Mouse (Mus musculus) T-helper 17 cell (primary cell): ENCODE results near the gene Itm2c.

Experiments
- in situ Hi-C, 2 experiments: fragments of 300-600 bp; cut with MboI, MseI; formaldehyde crosslinking; loops; 1 replicate in 1 of 2; 2 replicates in 1 of 2; pipeline ENCODE4 v1.15.1; 2025; ENCODE audit warnings: high pct_unique_total_duplicates in 2 of 2

The Itm2c gene

DNA sequence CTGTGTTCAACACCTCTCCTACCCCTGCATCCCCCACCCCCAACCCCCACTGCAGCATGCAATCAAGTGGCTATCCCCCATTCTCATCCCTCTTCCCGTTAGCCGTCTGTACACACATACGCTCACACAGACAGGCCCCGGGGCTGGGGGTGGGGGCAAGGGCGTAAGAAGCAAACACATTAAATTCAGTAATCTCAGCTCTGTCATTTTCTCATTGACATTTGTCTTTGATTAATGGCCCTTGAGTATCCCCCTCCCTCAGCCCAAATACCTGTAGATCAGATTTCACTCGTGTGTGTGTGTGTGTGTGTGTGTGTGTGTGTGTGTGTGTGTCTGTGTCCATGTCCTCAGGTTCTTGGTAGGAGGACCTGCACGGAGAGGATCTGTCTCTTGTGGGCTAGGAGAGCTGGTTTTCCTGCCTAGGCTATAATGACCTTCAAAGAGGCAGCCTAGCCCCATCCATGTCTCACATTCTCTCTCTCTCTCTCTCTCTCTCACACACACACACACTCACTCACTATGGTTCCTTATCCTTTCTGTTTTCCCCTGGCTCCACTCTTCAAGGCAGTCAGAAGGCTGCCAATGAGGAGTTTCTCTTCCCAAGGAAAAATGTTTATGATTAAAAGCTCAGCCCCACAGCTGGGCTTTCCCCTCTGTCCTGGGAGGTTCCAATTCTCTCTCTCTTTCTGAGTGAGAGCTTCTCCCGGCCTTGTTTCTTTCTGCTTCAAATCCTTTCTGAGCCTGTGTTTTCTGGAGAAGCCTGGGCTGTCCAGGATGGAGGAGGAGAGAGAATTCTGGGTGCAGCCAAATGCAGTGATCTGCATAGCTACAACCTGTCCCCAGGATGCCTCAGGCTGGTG, 4.0 kb downstream of the Itm2c start:
- in situ Hi-C loops: no loop called here

DNA sequence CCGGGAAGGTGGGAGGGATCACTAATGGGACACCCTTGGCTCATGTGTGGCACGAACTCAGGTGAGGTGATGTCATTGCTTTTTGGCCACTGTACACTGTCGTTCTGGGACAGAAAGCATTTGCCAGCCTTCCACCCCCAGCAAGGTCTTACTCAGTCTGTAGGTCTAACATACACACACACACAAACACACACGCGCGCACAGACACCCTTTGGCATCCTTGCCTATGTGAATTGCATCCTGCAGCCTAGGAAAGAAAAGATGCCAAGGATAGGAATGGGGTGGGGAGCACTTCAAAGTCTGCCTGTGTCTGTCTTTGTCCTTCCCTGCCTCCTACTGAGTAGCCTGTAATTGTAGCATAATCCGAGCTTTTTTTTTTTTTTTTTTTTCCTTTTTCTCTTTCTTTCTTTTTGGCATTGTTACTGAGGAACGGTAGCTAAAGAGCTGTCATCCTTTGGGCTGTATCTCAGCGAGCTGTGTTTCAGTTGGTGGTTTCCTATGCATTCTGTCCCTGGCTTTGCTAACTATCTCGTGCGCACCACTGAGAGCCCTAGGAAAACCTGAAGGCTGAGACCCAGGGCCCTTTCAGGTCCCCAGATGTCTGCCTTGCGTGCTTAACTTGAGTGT, 4.8 kb downstream of the Itm2c start:
- in situ Hi-C loops: no loop called here

DNA sequence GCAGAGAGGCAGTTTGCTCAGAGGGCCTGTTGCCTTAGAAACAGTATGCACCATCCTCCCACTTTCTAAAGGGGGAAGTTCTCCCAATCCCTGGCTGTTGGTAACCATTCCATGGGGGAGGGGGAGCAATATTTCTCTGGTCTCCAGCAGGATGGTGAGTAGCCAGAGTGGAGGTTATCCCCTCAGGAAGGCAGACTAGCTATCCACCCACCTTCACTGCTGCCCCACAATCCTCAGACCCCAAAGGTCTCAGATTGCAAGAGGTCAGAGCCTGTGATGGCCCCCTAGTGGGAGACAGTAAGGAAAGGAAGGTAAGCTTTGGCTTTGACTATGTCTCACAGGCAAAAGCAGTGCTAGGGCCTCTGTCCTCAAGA, 5.3 kb downstream of the Itm2c start:
- in situ Hi-C loops: no loop called here

DNA sequence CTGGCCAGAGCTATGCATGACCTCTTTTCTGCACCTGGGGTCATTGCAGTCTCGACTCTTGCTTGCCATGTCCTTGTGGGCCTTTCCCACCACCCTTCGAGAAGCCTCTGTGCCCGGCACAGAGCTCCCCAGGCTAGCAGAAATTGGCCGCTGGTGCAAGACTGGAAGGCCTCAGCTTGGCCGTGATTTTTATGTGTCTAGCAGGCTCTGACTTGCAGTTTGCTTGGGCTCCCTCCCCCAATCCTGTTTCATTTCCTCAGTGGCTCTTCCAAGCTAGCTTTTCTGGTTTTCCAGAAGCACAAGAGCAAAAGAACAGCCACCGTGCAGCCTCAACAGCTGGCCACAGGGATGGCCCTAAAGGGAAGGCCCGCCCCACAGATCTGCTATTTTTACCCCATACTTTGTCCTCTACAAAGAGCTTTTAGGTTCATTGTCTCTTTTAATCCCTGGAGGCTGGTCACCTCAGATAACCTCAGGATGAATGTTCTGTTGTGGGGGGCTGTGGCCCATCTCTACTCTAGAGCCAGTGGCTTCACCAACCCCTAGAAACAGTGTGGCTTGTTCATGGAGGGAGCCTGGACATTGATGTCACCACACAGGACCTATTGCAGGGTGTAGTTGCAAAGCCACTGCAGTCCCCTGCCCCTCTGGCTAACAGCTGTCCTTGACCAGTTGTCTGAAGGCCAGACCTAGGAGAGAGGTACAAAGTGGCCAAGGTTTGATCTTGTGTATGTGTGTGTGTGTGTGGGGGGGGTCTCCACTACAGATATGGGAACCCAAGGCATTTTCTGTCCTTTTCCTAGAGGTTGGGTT, 6.6 kb downstream of the Itm2c start:
- in situ Hi-C loops: no loop called here

DNA sequence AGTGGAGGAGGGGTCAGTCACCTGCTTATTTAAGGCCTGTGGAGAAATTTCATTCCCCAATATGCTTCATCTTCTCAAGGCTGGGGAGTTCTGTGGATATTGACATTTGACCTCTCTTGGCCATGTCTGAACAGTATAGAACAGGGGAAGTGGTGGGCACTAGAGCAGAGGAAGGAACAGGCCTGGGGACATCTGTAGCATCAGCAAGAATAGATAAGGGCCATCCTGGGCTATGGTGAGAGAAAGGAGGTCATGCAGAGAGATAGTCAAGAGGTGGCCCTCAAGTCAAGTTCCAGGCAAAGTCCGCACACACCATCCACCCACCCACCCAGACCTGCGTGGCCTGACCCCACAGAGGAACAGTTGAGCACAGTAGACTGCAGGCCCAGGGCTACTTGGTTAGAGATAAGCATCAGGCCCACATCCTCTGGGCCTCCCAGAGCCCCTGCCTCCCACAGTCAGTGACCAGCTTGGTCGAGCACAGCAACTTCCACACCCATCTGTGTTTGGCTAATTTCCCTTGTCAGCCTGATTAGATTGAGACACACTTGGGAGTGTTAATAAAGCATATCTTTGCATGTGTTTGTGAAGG, 7.5 kb downstream of the Itm2c start:
- in situ Hi-C loops: no loop called here

DNA sequence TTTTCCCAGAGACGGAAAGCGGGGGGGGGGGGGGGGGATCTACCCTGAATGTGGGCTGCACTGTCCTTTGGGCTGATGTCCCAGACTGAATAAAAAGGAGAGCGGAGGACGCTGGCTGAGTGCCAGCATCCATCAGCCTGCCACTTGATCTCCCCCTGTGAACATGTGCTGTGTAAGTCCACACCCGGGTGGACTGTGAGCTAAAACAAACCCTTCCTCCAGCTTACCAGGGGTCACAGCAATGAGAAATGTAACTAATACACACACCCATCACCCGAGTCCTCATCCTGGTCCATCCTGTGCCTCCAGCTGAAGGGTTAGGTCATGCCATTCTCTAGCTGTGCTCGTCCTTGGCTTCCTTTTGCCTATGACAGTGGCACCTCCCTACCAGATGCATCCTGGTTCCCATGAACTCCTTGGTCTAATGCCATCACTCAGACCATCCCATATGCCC, 8.1 kb downstream of the Itm2c start:
- in situ Hi-C loops: no loop called here

DNA sequence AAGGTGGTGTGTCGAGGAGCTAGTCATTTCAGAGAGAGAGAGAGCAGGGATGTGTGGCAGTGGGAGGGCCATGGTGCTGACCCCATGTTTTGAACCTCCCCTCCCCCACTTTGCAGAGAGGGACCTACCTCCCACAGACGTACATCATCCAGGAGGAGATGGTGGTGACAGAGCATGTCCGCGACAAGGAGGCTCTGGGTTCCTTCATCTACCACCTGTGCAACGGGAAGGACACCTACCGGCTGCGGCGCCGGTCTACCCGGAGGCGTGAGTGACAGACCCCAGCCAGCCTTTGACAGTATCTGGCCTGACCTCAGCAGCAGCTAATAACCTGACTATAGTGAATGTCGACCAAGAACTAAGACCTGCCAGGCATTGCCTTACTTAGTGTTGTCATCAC, 12.8 kb downstream of the Itm2c start:
- in situ Hi-C loops: no loop called here

DNA sequence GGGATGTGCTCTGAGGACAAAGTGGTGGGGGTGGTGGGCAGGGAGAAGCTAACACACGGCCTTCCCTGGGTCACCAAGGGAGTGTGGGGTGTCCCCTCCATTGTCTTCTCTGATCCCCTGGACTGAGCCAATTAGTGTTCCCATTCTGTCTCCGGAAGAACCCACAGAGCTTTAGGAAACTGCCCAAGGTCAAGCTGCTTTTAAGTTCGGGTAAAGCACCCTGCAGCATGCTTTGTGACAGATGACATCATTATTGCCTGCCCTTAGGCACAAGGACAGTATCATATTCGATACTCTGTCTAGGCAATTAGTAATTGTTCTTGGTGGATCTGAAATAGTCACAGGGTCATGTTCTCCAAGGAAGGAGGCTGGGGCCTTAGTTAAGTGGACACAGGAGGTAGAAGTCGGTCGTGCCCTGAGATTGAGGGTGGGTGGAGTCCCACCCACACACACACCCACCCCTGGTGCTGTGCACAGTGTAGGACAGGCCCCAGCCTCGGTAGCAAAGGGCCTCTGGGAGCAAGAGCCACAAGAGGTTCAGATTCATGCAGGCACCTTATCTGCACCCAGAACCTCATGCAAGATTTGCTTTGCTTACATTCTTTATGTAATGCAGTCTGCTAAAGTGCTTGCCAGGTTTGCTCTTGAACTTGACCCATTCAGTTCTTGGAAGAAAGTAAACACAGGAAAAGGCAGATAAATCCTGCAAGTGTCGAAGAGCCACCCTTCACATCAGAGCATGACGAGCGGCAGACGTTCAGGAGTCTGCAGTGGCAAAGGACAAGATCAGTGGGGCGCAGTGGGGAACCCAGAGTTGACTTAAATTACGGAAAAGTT, 14.9 kb downstream of the Itm2c start:
- in situ Hi-C loops: no loop called here

DNA sequence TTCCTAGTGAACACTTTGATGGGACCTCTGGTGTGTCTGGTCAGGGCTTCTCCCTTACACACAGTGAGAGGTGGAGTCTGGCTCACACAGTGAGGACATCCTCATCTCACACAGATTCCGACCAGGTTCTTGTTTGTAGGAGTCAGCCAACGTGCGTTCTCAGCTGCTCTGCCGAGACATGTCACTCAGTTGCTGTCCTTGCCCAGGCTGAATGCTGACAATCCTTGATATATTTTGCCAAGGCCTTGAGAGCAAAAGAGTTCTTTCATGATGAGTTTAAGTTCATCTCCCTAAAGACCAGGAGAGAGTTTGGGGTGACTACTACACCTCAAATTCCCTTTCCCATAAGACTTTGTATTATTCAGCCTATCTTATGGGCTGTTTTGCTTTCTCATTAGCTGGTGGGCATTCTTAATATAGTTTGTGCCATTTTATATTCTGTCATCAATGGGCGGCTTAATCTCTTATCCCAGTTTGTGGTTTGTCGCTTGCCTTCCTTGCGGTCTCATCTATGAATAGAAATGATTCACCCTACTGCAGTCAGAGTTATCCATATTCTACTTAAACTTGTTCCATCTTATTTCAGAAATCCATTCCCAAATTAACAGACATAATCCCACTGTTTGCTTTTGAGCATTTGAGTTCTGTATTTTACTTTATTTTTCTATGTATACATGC, 19.1 kb downstream of the Itm2c start:
- in situ Hi-C loops: no loop called here

DNA sequence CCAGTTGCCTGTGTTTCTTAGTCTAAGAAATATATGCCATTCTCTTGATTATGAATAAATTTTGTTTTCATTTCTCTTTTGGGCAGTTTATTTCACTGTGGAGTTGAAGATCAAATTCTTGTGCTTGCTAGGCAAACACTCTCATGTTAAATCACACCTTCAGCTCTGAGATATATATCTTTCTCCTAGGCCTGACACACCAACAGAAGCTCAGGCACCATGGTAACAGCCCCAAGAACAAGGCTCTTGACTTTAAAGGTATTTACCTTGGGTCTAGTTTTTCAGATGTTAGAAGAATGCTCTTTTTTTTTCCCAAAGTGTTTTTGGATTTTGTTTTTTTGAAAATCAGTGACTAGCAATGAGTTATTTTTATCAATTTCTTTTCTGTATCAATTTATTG, 21.8 kb downstream of the Itm2c start:
- in situ Hi-C loops: no loop called here

DNA sequence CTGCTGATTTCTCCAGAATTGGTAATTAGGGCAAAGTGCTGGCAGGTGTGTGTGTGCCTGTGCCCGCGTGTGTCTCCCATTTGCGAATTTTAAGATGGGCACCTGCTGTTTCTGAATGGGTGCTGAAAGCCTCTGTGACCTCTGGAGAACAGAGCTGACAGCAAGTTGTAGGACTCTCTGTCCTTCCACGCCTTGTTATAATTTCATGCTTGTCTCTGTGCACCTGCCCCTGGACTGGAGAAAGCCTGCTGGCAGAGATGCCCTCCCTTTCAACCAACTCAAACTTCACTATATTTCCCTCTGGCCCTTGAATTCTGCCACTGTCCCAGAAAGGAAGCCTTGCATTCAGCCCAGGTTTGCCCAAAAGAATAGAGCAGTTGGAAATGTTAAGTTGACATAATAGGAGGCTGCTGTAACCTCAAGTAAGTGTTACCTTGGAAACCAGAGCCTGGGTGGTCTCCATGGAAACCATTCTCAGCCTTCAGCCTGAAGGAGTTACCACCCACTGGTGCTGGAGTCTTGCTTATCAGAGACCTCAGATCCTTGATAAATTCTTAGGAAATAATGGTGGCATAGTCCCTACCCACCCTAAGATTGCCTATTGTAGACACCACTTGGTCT, 22.9 kb downstream of the Itm2c start:
- in situ Hi-C loops: no loop called here

DNA sequence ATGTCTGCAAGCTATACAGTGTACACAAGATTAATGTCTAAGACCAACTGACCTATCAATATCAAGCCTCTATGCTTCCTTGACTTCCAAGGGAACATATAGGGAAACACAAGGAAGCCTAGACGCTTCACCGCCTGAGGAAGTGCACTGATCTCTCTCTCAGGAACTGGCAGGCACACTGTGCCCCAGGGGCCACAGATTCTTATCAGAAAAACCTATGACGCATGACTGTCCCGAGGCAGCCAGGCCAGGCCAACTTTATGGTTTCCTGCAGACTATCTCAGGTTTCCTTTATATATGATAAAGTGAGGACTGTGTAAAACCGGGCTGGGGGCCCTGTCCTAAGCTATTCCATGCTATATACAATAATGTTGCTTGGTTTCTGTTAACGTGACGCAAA, 25.5 kb downstream of the Itm2c start:
- in situ Hi-C loops: loop anchor here (5.0 kb wide), 2 partner anchors 52 to 62 kb away; no protein-coding TSS in a partner anchor

DNA sequence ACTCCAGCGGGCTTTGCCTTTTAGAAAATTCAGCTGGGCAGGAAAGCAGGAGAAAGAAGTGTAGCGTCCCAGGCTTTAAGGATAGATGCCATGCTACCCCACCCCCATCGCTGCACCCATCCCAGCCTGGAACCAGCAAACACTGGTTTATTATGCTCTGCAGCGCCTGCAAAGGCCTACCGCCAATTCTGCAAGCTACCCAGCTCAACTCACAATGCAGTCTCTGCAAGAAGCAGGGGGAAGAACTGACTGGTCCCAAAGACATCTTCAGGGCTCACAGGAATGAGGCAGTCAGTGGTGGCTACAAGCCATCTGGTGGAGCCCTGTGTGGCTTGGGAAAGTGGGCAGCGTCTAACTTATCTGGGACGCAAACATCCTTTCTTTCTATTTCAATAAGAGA, 27.6 kb downstream of the Itm2c start:
- in situ Hi-C loops: loop anchor here (5.0 kb wide), 2 partner anchors 54 to 64 kb away; no protein-coding TSS in a partner anchor

DNA sequence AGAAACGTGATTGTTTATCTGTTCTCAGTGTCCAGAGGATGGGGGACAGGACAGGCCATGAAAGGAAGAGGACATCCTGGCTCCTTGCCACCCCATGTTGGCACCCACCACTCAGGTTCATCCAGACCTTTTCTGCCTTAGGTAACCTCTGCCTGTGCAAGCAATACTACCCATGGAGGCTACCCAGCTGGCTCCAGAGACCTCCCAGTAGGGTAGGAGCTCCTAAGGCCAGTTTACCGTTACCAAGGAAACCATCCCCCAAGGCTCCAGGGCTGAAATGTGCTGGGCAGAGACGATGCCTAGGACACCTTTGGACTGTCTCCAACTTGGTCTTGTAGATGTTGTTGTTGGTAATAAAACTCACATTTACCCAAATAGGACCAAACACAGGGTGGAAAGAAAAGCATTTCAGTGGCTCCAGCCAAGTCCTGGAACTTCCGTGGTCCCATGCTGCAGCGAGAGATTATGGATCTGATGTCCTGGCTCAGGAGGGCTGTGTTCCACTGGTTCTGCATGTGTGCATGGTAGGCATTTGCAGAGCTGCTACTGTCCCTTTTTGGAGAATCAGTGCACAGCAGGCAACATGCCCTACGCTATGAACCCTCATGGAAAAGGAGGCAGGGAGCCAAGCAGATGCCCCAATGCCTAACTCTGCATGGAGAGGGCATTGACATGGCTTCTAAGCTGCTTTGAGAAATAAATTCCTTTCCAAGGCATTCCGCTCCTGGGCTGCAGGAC, 28.2 kb downstream of the Itm2c start:
- in situ Hi-C loops: loop anchor here (5.0 kb wide), 2 partner anchors 55 to 65 kb away; no protein-coding TSS in a partner anchor

DNA sequence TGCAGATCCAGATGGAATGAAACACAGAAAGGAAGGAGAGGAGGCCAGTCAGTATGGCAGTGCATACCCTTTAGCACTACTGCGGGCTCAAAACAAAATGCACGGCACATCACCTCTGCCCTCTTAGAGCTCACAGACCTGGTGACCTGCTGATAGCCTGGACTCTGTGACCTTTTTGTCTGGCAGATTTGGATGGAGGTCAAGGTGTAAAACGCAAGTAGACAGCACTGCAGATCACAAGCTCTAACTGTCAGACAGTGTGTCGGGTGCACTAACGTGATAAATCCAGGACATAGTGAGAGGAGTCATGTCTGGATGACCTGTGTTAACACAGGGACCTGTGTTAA, 28.8 kb downstream of the Itm2c start:
- in situ Hi-C loops: loop anchor here (5.0 kb wide), 2 partner anchors 56 to 66 kb away; no protein-coding TSS in a partner anchor

DNA sequence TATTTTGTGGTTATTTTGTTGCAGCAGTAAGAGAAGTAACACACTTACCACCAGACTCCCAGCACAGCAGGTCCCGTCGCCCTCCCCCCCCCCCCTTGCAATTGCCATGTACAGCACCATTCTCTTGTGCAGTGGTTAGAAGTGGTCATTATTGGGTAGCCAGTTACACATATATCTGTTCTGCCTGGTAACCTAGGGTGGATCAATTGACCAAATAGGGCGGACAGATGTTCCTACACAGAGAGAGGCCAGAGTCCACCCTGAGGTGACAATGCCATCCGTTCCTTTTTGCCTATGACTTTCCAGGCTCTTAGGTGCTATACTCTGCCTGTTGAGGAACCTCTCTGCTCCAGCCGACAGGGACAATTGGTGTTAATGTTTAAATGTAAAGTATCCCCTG, 31.1 kb downstream of the Itm2c start:
- in situ Hi-C loops: no loop called here

DNA sequence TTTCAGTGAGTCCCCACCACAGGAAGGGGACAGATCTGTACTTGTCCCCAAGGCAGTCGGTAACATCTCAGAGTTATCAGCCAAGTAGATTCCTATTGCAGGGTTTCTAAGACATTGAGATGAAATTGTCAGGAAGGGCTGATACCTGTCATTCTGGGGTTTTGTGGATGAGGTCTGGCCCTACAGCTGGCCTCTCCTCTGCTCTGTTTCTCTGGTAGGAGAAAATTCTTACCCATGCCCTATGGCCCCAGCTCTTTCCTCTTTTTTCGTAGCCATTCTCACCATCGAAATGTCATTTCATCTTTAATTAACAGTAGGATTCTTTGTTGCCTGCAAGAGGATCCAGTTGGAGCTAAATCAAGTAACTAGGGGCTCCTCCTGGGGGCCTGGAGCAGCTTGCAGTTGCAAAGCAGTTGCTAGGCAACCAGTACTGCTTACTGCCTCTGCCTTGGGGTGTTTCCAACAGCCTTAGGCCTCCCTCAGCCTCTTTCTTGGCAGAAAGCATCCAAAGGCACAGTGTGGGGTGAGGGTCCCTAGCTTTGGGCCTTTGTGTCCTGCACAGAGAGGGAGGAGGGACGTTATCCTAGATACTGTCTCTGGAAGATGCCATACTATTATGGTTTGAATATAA, 34.1 kb downstream of the Itm2c start, which contains the start of gene 4933407L21Rik:
TSS of gene 4933407L21Rik (plus strand) at position 427 of the 631 bp plus-strand sequence.
- in situ Hi-C loops: no loop called here

DNA sequence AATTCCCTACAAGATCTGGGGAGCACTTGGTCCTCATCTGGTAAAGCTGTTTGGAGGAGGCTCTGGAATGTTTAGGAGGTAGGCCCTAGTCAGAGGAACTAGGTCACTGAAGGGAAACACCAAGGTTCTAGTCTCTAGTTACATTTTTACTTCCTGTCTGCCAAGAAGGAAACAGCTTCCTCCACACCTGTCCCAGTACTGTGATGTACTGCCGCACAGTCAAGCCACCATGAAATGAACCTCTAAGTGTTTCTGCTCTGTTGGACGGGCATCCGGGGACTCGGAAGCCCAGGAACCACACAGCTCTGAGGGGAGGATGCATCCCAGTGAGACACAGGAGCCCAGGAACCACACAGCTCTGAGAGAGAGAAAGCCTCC, 34.6 kb downstream of the Itm2c start:
- in situ Hi-C loops: no loop called here

DNA sequence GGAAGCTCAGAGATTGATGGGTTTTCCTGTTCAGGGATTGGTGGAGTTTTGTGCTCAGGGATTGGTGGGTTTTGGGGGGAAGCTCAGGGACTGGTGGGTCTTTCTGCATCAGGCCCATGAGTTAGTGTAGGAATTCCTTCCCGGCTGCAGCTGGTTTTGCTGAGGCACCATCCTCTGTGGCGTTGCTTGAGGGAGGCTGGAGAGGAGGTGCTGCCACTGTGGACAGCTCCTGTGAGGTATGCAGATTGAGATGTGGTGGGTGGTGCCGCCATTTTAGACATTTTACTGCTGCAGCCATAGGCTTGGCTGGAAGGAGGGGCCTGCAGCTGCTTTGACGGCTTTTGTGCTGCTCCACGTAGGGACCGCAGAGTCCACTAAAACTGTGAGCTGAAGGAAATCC, 35.3 kb downstream of the Itm2c start:
- in situ Hi-C loops: no loop called here
